Mouse (Mus musculus): Measurements from ENCODE around the gene Serping1. TPM values are rescaled to one million over a fixed set of nuclear protein-coding genes. Genes with fewer than 3 reads are reported as not detected.
"Not testable (repeated sequence)": the region's sequence is repeated elsewhere in the genome, so short reads cannot be mapped to it uniquely, and the experiment has no call there.

The Serping1 gene
- 10 to 100 TPM; 55.0 to 72.1 TPM for total RNA-seq (2021)
- long read RNA-seq, experiment 1, transcript Serping1-201 (8 exons, 1,768 nt): major isoform, 12 of 70 reads
- long read RNA-seq, experiment 1, partial matches to known transcripts: 58 of 70 reads
- long read RNA-seq, experiment 1, other reads (novel, unspliced or antisense): 0 of 70 reads
- long read RNA-seq, experiment 2, transcript Serping1-201 (8 exons, 1,768 nt): major isoform, 10 of 97 reads
- long read RNA-seq, experiment 2, partial matches to known transcripts: 86 of 97 reads
- long read RNA-seq, experiment 2, other reads (novel, unspliced or antisense): 1 of 97 reads

DNA sequence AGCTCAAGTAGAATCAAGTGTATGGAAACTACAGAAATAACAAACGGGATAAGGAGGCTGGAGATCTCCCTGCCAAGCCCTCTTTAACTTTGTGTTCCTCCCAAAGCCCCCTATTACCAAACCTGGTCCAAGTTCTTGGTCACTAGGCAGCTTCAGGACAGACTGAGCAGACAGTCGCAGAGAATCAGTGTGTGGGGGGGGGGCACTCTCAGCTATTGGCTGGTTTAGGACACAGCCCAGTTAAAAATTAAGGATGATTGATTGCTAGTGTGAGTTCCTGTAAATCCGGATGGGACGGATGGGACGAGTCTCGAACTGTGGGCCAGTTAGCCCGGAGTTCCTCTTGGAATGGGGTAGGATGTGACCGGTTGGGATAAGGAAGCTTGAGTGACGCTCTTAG lies at the start of gene Serping1:
Gene Serping1 (minus strand): TSS at position 204 of the 400 bp plus-strand sequence.
- intact Hi-C loops (cut with DNase I; ENCODE audit: low total_unique reads): no loop called here
- no peak for DNase-seq

- intact Hi-C loops (cut with DNase I; ENCODE audit: low total_unique reads): no loop called here
- DNase-seq: no peak
Measured at GRCm38 (mm10) chr2:84823237-84823636, 48.0 kb upstream of the Serping1 start.

DNA sequence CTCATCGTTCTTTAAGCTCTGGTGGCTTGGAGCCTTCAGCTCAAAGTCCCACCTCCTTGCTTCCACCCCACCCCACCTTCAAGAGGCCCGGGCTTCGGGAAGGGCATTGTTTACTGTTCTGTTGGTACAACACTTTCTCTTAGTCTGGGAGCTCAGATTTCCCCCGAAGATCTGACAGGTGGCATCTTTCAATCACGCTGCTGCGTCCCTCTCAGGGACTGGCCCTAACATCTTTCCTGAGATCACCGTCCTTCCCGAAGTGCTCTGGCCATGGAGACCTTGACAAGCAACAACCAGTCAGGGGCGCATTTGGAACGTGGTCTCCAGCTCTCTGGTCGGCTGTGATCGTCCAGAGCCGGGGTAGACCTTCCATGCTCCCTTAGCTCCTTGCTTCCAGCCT lies 47.3 kb upstream of the Serping1 start, which contains the start of gene Smtnl1:
Gene Smtnl1 (minus strand): TSS at position 101 of the 400 bp plus-strand sequence.
- intact Hi-C loops (cut with DNase I; ENCODE audit: low total_unique reads): no loop called here
- DNase-seq: no peak

DNA sequence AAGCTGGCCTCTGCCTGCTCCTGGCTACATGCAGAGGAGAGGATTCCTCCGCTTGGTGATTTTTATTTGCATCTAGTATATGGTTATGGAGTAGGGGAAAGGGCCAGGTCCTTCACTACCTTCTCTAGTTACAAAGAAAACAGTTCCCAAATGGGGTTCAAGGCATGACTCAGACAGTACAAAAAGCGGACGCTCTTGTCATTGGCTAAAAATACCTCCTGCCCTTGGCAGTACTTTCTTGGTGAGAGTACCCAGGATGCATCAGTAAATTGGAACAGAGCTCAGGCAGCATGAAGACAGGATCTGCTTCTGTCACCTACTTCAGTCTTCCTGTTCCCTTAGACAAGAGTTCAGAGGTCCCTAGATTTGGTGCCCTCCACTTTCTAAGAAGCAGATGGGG lies 44.6 kb upstream of the Serping1 start:
- DNase-seq: no peak
- intact Hi-C loops (cut with DNase I; ENCODE audit: low total_unique reads): no loop called here

- no peak for DNase-seq
- intact Hi-C loops (cut with DNase I; ENCODE audit: low total_unique reads): no loop called here
Measured at GRCm38 (mm10) chr2:84812676-84813075, 37.4 kb upstream of the Serping1 start.

DNA sequence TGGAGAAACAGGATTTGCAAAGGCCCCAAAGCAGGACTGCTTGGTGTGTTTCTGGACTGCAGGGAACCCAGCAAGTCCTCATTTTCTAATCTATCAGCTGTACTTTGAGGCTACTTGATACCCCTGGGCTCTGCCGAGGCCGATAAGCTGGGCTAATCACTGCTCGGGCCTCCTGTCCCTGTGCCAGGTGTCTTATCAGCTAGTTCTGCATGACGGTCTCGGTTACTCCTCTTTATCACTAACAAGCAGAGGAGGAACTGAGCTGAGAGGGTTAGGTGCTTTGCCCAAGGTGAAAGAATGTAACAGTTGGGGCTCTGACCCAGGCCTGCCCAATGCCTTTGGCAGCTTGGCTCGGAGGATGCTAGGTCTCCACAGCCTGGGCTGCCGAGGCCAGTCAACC lies 36.6 kb upstream of the Serping1 start:
- no peak for DNase-seq
- intact Hi-C loops (cut with DNase I; ENCODE audit: low total_unique reads): no loop called here

DNA sequence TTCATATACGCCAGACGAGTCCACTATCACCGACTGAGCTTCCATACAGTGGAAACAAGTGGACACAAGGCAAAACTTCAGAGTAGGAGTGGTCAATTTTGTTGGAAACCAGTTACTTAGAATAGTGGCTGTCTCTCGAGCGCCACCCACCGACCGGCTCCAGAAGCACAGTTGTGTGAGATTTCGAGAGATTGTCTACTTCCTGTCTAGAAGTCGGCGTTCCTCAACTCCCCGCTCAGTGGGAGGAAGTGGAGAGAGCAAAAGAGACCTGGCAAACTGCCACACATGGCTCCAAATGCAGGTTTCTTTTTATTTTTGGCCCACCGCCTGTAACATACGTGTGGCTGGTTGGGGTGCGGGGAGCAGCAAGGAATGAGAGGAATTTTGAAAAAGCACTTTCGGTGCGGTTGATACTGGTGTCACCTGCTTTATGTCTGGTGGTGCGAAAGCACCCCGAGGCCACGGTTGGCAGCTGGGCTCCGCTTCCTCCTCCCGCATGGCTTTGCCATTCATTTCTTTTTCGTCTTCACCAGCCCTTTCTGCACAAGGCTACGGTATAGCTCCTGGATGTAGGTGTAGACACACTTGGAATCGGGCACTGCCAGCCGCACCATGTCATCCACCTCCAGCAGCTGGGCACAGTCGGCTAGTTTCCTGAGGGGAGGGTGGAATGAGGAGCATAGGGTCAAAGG lies 35.8 kb upstream of the Serping1 start:
- peak; percentile 83 for DNase-seq

GRCm38 (mm10) chr2:84810526-84810885 lies 35.3 kb upstream of the Serping1 start:
- DNase-seq: no peak
- intact Hi-C loops (cut with DNase I; ENCODE audit: low total_unique reads): no loop called here

More for the DNA sequence above, 35.8 kb upstream of the Serping1 start:
- intact Hi-C loops (cut with DNase I; ENCODE audit: low total_unique reads): no loop called here

DNA sequence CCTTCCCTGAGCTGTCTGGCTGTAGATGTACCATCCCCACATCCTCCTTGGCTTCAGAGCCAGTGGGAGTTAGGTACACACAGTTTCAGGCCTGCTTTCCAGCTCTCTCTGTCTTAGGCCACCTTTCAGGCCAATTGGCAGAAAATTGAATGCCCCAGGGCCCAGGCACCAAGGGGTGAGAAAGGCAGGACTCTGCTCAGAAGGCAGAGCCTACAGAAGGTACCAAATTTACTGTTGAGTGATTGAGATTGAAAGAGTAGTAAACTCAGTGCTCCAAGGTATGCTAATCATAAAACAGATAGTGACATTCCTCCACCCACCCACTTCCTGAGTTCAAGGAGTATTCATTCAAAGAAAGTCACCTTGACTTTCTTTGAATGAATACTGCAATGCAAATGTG lies 34.1 kb upstream of the Serping1 start:
- intact Hi-C loops (cut with DNase I; ENCODE audit: low total_unique reads): no loop called here
- DNase-seq: no peak

DNA sequence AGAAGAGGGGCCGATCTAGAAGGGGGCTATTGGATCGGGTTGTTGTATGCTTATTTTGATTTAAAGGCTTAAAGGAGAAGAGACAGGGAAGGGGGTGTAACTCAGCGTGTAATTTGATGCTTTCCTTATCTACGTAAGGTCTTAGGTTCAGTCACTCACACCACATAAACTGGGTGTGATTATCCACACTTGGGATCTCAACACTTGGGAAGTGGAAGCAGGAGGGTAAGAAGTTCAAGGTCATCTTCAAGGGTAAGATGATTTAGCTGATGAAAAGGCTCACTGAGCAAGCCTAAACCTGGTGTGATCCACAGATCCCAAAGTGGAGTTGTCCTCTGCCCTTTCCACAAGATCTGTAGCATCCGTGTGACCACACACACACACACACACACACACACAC lies 31.3 kb upstream of the Serping1 start:
- no peak for DNase-seq
- intact Hi-C loops (cut with DNase I; ENCODE audit: low total_unique reads): no loop called here

DNA sequence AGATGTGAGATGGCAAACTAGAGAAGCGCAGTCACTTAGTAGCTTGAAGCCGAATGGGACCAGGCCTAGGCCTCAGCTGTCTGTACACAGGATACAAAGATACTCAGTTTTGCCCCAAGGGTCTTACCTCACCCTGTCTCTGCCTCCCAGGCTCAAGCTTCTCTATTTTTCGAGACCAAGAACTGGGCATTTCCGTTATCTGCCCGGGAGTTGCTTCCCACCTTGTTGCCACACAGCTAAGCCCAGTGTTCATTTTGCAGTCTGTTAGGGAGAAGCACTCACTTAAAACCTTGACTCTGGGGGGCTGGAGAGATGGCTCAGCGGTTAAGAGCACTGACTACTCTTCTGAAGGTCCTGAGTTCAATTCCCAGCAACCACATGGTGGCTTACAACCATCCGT lies 28.7 kb upstream of the Serping1 start:
- intact Hi-C loops (cut with DNase I; ENCODE audit: low total_unique reads): no loop called here
- DNase-seq: no peak

DNA sequence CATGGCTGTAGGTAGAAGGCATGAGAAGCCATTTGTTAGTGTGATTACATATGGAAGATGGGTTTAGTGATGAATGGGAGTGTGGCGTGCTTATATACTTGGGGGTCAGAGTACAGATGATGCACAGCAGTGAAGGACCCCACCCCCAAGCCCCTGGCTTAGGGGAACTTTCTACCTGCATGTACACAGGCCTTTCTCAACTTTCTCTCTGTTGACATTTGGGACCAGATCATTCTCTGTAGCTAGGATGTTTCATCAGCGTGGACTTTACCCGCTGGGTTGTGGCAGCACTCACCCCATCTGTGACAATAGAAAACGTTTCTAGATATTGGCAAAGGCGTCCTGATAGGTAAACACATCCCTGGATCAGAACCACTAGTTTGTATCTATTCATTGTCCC lies 26.0 kb upstream of the Serping1 start:
- DNase-seq; intact Hi-C loops (cut with DNase I; ENCODE audit: low total_unique reads): not testable (repeated sequence)

DNA sequence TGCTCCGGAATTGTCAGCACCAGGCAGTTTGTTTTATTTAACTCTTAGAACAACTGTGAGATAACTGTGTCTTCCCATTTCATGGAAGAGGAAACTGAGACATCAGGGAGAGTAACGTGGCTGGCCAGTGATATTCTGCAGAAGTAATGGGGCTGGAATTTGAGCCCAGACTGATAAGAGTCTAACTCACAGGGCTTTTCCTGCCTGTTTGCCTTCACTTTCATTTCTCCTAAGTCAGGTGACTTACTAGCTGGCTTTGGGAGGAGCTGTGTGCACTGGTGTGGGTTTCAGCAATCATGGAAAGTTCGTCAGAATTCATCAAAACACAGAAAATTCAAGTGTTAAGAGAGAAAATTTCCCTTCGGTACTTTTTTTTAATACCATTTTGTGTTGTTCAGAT lies 25.1 kb upstream of the Serping1 start:
- no peak for DNase-seq
- intact Hi-C loops (cut with DNase I; ENCODE audit: low total_unique reads): no loop called here

DNA sequence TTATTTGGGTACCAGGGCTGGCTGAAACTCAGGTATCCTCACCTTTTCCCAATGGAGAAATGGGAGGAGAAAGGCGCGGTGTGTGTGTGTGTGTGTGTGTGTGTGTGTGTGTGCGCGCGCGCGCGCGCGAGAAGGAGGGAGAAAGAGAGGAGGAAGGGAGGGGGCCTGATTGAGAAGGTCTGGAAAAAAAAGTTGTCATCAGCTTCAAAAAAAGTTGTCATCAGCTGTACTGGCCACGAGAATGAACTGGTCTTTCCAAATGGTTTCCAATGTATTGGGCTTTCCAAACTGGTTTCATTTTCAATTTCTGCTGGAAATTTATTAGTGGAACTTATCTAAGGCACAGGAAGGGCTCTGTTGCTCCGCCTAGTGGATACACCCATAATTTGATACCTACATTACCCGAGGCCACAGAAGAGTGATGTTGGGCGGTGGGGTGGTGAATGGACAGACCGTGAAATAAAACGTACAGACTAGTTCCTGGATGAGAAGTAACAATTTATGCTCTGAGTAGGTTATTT lies 23.9 kb upstream of the Serping1 start:
- DNase-seq: peak; percentile 52

DNA sequence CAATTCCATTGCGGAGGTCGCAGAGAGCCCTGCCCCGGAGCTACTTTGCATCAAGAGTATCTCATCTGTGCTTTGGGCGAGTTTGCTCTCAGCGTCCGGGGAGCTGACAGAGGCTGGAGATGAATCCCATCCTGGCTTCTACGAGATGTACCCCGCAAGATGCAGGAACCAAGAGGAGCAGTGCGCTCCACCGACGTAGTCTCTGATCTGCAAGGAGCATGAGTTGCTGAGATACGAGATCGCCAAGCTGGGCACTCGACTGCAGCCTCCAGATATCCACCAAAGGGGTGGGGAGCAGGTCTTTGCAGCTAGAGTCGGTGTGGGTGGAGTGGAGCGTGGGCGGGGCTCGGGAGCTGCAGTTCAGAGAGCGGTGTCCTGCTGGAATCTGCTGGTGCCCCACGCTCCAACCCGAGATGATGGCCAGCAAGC lies 23.3 kb upstream of the Serping1 start, which contains the start of gene Ube2l6:
Gene Ube2l6 (plus strand): TSS at position 336 of the 429 bp plus-strand sequence.
- intact Hi-C loops (cut with DNase I; ENCODE audit: low total_unique reads): loop anchor here (5.0 kb wide), 1 partner anchor 56 kb away; the partner anchor contains the start of gene Gm19426
- peak; percentile 71 for DNase-seq

More for the DNA sequence above, 23.9 kb upstream of the Serping1 start:
- intact Hi-C loops (cut with DNase I; ENCODE audit: low total_unique reads): loop anchor here (5.0 kb wide), 1 partner anchor 57 kb away; the partner anchor contains the start of gene Gm19426

DNA sequence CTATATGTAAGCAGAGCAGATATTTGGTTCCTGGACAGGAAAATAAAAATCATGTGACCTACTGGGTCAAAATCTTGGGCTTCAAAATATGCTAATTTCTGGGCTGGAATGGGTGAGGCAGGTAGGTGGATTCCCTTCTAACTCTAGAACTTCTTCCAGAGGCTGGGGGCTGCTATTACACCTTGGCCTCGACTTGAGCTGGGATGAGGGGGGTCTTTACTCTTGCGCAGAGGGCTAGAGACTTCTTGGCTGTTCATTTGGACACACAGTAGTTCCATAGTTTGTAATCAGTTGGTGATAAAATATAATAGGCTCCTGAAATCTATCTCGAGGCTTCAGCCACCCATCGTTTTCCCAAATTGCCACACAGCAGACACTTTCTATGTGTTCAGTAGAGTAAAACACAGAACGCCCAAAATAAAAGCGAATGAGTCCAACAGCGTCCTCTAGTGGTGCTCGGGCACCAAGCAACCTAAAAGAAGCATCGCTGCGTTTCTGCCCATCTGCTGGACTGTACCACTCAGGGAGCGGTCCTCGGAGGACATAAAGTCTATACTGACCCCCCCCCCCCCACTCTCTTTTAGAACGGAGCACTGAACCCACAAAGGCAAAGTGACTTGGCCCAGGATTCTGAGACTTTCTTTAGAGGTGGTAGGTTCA lies 22.7 kb upstream of the Serping1 start:
- intact Hi-C loops (cut with DNase I; ENCODE audit: low total_unique reads): loop anchor here (5.0 kb wide), 1 partner anchor 56 kb away; the partner anchor contains the start of gene Gm19426
- DNase-seq: peak; percentile 73

- intact Hi-C loops (cut with DNase I; ENCODE audit: low total_unique reads): no loop called here
- no peak for DNase-seq
Measured at GRCm38 (mm10) chr2:84793871-84794270, 18.6 kb upstream of the Serping1 start.

DNA sequence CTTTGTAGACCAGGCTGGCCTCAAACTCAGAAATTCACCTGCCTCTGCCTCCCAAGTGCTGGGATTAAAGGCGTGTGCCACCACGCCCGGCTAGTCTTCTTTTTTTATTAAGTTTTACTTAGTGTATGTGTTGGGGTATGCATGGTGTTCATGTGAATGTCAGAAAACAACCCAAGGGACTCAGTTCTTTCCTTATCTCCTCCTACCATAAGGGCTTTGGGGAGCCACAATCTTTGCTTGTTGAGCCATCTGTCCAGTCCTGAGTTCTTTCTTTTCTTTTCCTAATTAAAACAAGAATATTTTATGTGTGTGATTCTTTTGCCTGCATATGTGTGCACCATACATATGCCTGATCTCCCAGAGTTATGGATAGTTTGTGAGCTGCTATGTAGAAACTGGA lies 17.9 kb upstream of the Serping1 start:
- intact Hi-C loops (cut with DNase I; ENCODE audit: low total_unique reads): no loop called here
- no peak for DNase-seq

DNA sequence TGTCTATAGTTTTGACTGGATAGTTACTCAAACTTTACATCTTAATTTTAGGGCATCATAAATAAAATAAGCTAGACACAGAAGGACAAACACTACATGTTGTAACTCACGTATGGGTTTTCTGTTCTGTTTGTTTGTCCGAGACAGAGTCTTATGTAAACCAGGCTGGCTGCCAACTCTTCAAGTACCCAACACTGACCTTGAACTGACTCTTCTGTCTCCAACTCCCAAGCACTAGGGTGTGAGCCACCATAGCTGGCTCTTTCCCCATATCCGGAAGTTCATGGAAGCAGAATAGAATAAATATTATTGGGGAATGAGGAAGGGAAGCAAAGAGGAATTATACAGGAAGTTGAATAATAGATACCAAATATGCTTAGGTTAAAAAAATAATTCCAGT lies 17.3 kb upstream of the Serping1 start:
- intact Hi-C loops (cut with DNase I; ENCODE audit: low total_unique reads): no loop called here
- no peak for DNase-seq

- no peak for DNase-seq
- intact Hi-C loops (cut with DNase I; ENCODE audit: low total_unique reads): no loop called here
Measured at GRCm38 (mm10) chr2:84790418-84790817, 15.2 kb upstream of the Serping1 start.
